Mouse (Mus musculus) thymus, adult 2 months (tissue): Measurements from ENCODE around the gene Bcl10. TPM values are rescaled to one million over a fixed set of nuclear protein-coding genes. Genes with fewer than 3 reads are reported as not detected.
"Not testable (repeated sequence)": the region's sequence is repeated elsewhere in the genome, so short reads cannot be mapped to it uniquely, and the experiment has no call there.

Experiments used
- DNase-seq: peaks from one replicate; pipeline ENCODE4 v3.0.0; 2021
- H3K27ac ChIP-seq: fragments of 200-500 bp; 2 replicates; pipeline ENCODE4 v1.5.1; 2012; ENCODE audit warnings: low read length, control low read depth; ENCODE audit not compliant: control insufficient read depth, insufficient read depth
- H3K27me3 ChIP-seq: fragments of 200-500 bp; 2 replicates; pipeline ENCODE4 v1.6.1; 2012; ENCODE audit warnings: mild to moderate bottlenecking, low read length, moderate library complexity, mixed read lengths; ENCODE audit not compliant: control insufficient read depth, insufficient read depth
- H3K36me3 ChIP-seq: fragments of 200-500 bp; 2 replicates; pipeline ENCODE4 v1.6.1; 2012; ENCODE audit warnings: mild to moderate bottlenecking, low read length, moderate library complexity; ENCODE audit not compliant: control insufficient read depth, insufficient read depth
- H3K4me1 ChIP-seq: fragments of 200-500 bp; replicated peaks from 2 replicates; pipeline ENCODE4 v1.6.1; 2012; ENCODE audit warnings: low read length; ENCODE audit not compliant: control insufficient read depth, insufficient read depth
- H3K4me3 ChIP-seq: fragments of 200-500 bp; 2 replicates; pipeline ENCODE4 v1.5.1; 2012; ENCODE audit warnings: mild to moderate bottlenecking, low read length, control low read depth, moderate library complexity; ENCODE audit not compliant: control insufficient read depth, insufficient read depth
- CTCF ChIP-seq: fragments of 200-500 bp; IDR thresholded peaks from 2 replicates; pipeline ENCODE4 v1.5.1; 2012; ENCODE audit warnings: mild to moderate bottlenecking, control low read depth, low read length, moderate library complexity, borderline replicate concordance; ENCODE audit not compliant: control insufficient read depth, poor library complexity, insufficient read depth; ENCODE audit errors: extremely low read depth
- POLR2A ChIP-seq: fragments of 200-500 bp; IDR thresholded peaks from 2 replicates; pipeline ENCODE4 v1.6.1; 2012; ENCODE audit warnings: mild to moderate bottlenecking, low read length, control low read depth, moderate library complexity; ENCODE audit not compliant: control insufficient read depth, poor library complexity, insufficient read depth; ENCODE audit errors: extremely low read depth
- WGBS: fragments of 180-500 bp; shearing (Covaris S2); methylation state at CpG from one replicate; pipeline ENCODE4 v1.1.7; 2018; 5-methylcytosine and 5-hydroxymethylcytosine counted together
- polyA plus RNA-seq: library from polyadenylated mRNA; depleted of rRNA; stranded (reverse); fragments of >200 nt; gene quantifications from 2 replicates; pipeline ENCODE4 v1.2.3, GENCODE M21; 2012

The Bcl10 gene
- polyA plus RNA-seq, 1 experiment, result 17.3 TPM

- DNase-seq, result no peak
- WGBS, result 96% methylated on average over 1 of the region's 1 CpGs
- no peak overlapping the region for H3K4me3 ChIP-seq
- H3K36me3 ChIP-seq, result no peaks in the 10 kb centered on the region
- no peaks in the 10 kb centered on the region; the same call in 1 of the 2 replicates for H3K27me3 ChIP-seq
- no peak overlapping the region for H3K27ac ChIP-seq
- peaks cover 4% of the 10 kb centered on the region; the same call in 1 of the 2 replicates for H3K4me1 ChIP-seq
- TF ChIP-seq CTCF (no peak), POLR2A (no peak)
Observed at GRCm38 (mm10) chr3:145959824-145960223, 37.2 kb downstream of the Bcl10 start.

GRCm38 (mm10) chr3:145962411-145962810 is 39.8 kb downstream of the Bcl10 start:
- H3K27ac ChIP-seq, result no peak overlapping the region
- H3K27me3 ChIP-seq, result no peaks in the 10 kb centered on the region; the same call in 1 of the 2 replicates
- H3K4me1 ChIP-seq, result peaks cover 4% of the 10 kb centered on the region; the same call in 1 of the 2 replicates
- DNase-seq, result no peak
- no peak for TF ChIP-seq CTCF
- no peak for TF ChIP-seq POLR2A
- no peaks in the 10 kb centered on the region for H3K36me3 ChIP-seq
- 77% methylated on average over 9 of the region's 9 CpGs for WGBS
- H3K4me3 ChIP-seq, result no peak overlapping the region

- DNase-seq, result no peak
- TF ChIP-seq CTCF (no peak), POLR2A (no peak)
- Histone ChIP-seq H3K4me1 (peaks cover 4% of the 10 kb centered on the region; the same call in 1 of the 2 replicates), H3K36me3 (no peaks in the 10 kb centered on the region), H3K27ac (no peak overlapping the region), H3K27me3 (no peaks in the 10 kb centered on the region; the same call in 1 of the 2 replicates), H3K4me3 (no peak overlapping the region)
- 39% methylated on average over 31 of the region's 31 CpGs for WGBS
Observed at GRCm38 (mm10) chr3:145963101-145964017, 40.8 kb downstream of the Bcl10 start.

- Histone ChIP-seq H3K27ac (no peak overlapping the region), H3K36me3 (no peaks in the 10 kb centered on the region), H3K4me3 (no peak overlapping the region), H3K4me1 (peaks cover 4% of the 10 kb centered on the region; the same call in 1 of the 2 replicates), H3K27me3 (no peaks in the 10 kb centered on the region; the same call in 1 of the 2 replicates)
- TF ChIP-seq CTCF, result no peak
- DNase-seq, result no peak
- WGBS, result 25% methylated on average over 10 of the region's 10 CpGs
Observed at GRCm38 (mm10) chr3:145964018-145964387, 41.4 kb downstream of the Bcl10 start.

- no peak for DNase-seq
- H3K36me3 ChIP-seq, result no peaks in the 10 kb centered on the region
- H3K27me3 ChIP-seq, result no peaks in the 10 kb centered on the region; the same call in 1 of the 2 replicates
- WGBS, result 80% methylated on average over 10 of the region's 10 CpGs
- no peak for TF ChIP-seq POLR2A
- H3K4me1 ChIP-seq, result peaks cover 4% of the 10 kb centered on the region; the same call in 1 of the 2 replicates
- no peak overlapping the region for H3K4me3 ChIP-seq
- H3K27ac ChIP-seq, result no peak overlapping the region
Observed at GRCm38 (mm10) chr3:145964473-145964872, 41.9 kb downstream of the Bcl10 start.

GRCm38 (mm10) chr3:145965583-145965982 is 43.0 kb downstream of the Bcl10 start:
- DNase-seq, H3K4me1 ChIP-seq, H3K27ac ChIP-seq, H3K4me3 ChIP-seq, H3K36me3 ChIP-seq, H3K27me3 ChIP-seq: not testable (repeated sequence)
- 89% methylated on average over 3 of the region's 3 CpGs for WGBS

- Histone ChIP-seq H3K4me1 (peaks cover 4% of the 10 kb centered on the region; the same call in 1 of the 2 replicates), H3K27ac (no peak overlapping the region), H3K36me3 (no peaks in the 10 kb centered on the region), H3K27me3 (no peaks in the 10 kb centered on the region; the same call in 1 of the 2 replicates), H3K4me3 (no peak overlapping the region)
- DNase-seq, result no peak
- TF ChIP-seq POLR2A (no peak), CTCF (no peak)
- 96% methylated on average over 5 of the region's 5 CpGs for WGBS
Observed at GRCm38 (mm10) chr3:145966806-145967205, 44.2 kb downstream of the Bcl10 start.
